Mouse (Mus musculus): ENCODE measurements around the gene Bin2. TPM values are rescaled to one million over a fixed set of nuclear protein-coding genes. Genes with fewer than 3 reads are reported as not detected.

The Bin2 gene
- polyA plus RNA-seq, 1 experiment from 2014 or later = 3.2 TPM

DNA sequence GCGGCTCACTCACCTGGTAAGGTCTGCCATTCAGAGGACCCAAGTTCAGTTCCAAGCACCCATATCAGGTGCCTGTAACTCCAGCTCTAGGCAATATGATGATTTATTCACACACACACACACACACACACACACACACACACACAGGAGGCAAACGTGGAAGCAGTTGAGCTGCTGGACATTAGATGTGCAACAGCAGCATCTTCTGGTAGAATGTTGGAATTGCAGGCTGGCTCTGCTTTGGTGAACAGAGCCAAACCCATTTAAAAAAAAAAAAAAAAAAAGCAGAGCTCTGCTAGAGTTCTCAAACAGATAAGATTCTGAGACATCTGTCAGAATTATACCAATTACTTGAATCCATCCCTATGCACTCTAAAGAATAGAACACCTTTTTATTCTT lies 13.7 kb upstream of the Bin2 start:
- Histone ChIP-seq H3K9me3 (no peaks in the 10 kb centered on the region), H3K27ac (replicated peaks) (no peak overlapping the region), H3K4me2 (no peak overlapping the region), H3K9ac (no peak overlapping the region), H3K4me1 (peaks cover 21% of the 10 kb centered on the region), H3K4me3 (no peak overlapping the region), H3K36me3 (no peaks in the 10 kb centered on the region), H3K27me3 (replicated peaks) (peaks cover 15% of the 10 kb centered on the region)
- 40% methylated on average over 2 of the region's 2 CpGs for WGBS
- ATAC-seq (ENCODE audit: extremely low read depth, insufficient number of reproducible peaks, low FRiP score, low TSS enrichment) = no peak

DNA sequence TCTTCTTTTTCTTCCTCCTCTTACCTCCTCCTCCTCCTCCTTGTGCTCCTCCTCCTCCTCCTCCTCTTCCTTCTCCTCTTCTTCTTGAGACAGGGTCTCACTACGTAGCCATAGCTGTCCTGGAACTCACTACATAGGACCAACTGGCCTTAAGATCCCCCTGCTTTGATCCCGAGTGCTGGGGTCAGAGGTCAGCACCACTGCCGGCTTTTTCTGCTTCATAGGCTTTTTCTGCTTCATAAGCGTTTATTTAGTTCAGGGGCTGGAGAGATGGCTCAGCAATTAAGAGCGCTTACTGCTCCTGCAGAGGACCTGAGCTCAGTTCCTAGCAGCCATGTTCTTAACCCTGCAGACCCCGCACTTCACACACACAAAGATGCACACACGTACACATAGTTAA lies 12.4 kb upstream of the Bin2 start:
- H3K4me3 ChIP-seq = no peak overlapping the region
- H3K9me3 ChIP-seq = no peaks in the 10 kb centered on the region
- H3K4me2 ChIP-seq = no peak overlapping the region
- no peak overlapping the region for H3K27ac ChIP-seq (replicated peaks)
- no peaks in the 10 kb centered on the region for H3K36me3 ChIP-seq
- 58% methylated on average over 7 of the region's 7 CpGs for WGBS
- peaks cover 12% of the 10 kb centered on the region; the same call in 1 of the 2 replicates for H3K4me1 ChIP-seq
- peaks cover 15% of the 10 kb centered on the region for H3K27me3 ChIP-seq (replicated peaks)
- no peak for ATAC-seq (ENCODE audit: extremely low read depth, insufficient number of reproducible peaks, low FRiP score, low TSS enrichment)
- no peak overlapping the region for H3K9ac ChIP-seq

DNA sequence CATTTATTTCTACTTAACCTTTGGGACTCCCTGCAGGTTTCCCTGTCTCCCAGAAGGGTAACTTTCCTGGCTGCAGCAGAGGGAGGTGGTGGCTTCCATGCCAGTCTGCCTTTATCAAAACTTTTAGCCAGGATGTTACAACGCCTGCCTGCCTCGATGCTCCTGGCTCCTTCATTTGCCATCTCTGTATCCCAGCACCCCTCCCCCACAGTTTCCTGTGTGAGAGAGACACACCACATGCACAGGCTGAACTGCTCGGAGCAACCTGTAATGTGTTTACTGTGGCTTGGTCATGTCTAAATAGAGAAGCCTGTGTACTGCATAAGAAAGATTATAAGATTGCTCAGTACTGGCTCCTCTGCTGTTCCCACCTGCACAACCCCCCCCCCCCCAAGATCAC lies 11.0 kb upstream of the Bin2 start:
- Histone ChIP-seq H3K9ac (no peak overlapping the region), H3K4me2 (no peak overlapping the region), H3K27ac (replicated peaks) (no peak overlapping the region), H3K9me3 (no peaks in the 10 kb centered on the region), H3K27me3 (replicated peaks) (peaks cover 10% of the 10 kb centered on the region), H3K4me3 (no peak overlapping the region), H3K36me3 (no peaks in the 10 kb centered on the region), H3K4me1 (peaks cover 10% of the 10 kb centered on the region; the same call in 1 of the 2 replicates)
- WGBS = 41% methylated on average over 3 of the region's 3 CpGs
- ATAC-seq (ENCODE audit: extremely low read depth, insufficient number of reproducible peaks, low FRiP score, low TSS enrichment) = no peak

DNA sequence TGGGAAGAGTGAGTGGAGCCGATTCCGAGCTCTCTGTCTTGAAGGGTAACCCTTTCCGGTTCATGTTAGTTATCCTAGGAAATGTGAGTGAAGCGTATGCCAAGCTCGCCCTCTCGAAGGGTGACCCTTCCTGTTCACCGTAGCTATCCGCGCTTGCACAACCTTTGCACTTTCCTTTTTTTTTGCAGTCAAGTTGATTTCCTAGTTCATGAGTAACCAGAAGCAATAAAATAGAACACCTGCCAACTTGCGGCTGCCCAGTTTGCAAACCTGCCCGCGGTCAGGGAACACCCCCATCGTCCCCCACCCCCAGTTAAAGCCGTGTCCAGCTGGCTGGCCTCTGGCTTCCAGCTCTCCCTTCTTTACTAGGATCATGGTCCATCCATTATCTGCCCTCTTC lies 9.7 kb upstream of the Bin2 start:
- Histone ChIP-seq H3K27me3 (replicated peaks) (no peaks in the 10 kb centered on the region), H3K27ac (replicated peaks) (no peak overlapping the region), H3K36me3 (no peaks in the 10 kb centered on the region), H3K4me1 (peaks cover 12% of the 10 kb centered on the region), H3K4me2 (no peak overlapping the region), H3K9me3 (no peaks in the 10 kb centered on the region), H3K9ac (no peak overlapping the region), H3K4me3 (no peak overlapping the region)
- 84% methylated on average over 14 of the region's 14 CpGs for WGBS
- no peak for ATAC-seq (ENCODE audit: extremely low read depth, insufficient number of reproducible peaks, low FRiP score, low TSS enrichment)

DNA sequence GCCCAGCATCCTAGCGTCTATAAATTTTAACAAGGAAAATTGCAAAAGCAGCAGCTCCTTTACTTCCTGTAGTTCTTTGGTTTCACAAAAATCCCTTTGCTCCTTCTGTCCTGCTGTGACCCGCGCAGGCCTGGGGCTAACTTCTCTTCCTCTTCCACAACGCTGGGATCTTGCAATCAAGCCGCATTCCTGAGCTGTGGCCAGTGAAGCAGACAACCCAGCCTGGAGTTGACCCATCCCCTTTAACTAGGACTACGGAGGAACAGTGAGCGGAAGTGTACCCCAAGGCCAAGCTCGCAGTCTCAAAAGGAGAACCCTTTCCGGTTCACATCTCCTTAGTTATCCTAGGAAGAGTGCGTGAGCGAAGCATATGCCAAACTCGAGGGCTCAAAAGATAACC lies 9.2 kb upstream of the Bin2 start:
- Histone ChIP-seq H3K9ac (no peak overlapping the region), H3K36me3 (no peaks in the 10 kb centered on the region), H3K27ac (replicated peaks) (no peak overlapping the region), H3K4me2 (no peak overlapping the region), H3K27me3 (replicated peaks) (no peaks in the 10 kb centered on the region), H3K4me3 (no peak overlapping the region), H3K9me3 (no peaks in the 10 kb centered on the region), H3K4me1 (peaks cover 17% of the 10 kb centered on the region)
- 77% methylated on average over 12 of the region's 12 CpGs for WGBS
- no peak for ATAC-seq (ENCODE audit: extremely low read depth, insufficient number of reproducible peaks, low FRiP score, low TSS enrichment)

DNA sequence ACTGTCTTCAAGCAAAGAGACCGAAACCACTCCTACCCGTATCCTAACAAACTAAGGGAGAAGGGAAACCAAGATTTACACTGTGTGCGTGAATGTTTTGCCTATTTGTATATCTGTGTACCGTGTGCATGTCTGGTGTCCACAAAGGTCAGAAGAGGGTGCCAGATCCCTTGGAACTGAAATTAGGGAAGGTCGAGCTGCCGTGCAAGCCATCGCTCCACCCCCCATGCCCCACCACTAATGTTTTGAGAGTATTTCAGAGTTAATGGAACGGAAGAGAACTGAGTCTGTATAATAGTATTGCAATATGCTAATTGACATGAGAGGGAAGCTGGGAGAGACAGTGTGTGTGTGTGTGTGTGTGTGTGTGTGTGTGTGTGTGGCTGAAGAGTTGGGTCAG lies 8.3 kb upstream of the Bin2 start:
- no peaks in the 10 kb centered on the region for H3K27me3 ChIP-seq (replicated peaks)
- WGBS = 87% methylated on average over 8 of the region's 8 CpGs
- ATAC-seq (ENCODE audit: extremely low read depth, insufficient number of reproducible peaks, low FRiP score, low TSS enrichment) = no peak
- H3K4me3 ChIP-seq = no peak overlapping the region
- no peak overlapping the region for H3K4me2 ChIP-seq
- H3K36me3 ChIP-seq = no peaks in the 10 kb centered on the region
- no peak overlapping the region for H3K27ac ChIP-seq (replicated peaks)
- H3K9ac ChIP-seq = no peak overlapping the region
- no peaks in the 10 kb centered on the region for H3K9me3 ChIP-seq
- H3K4me1 ChIP-seq = peaks cover 22% of the 10 kb centered on the region

DNA sequence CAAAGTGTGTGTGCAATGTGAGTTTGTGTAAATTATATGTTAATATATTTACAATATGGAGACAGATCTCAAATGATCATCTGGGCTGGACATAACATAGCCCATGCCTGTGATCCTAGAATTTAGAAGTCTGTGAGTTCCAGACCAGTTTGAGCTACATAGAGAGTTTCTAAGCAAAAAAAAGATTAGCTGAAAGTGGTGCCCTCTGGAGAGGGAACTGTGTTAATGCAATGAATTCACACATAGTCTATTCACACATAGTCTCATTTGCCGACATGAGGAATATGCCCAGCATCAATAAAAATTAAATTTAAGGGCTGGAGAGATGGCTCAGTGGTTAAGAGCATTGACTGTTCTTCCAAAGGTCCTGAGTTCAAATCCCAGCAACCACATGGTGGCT lies 7.2 kb upstream of the Bin2 start:
- no peak overlapping the region for H3K27ac ChIP-seq (replicated peaks)
- no peaks in the 10 kb centered on the region for H3K36me3 ChIP-seq
- 64% methylated on average over 1 of the region's 1 CpGs for WGBS
- no peak for ATAC-seq (ENCODE audit: extremely low read depth, insufficient number of reproducible peaks, low FRiP score, low TSS enrichment)
- no peaks in the 10 kb centered on the region for H3K27me3 ChIP-seq (replicated peaks)
- peaks cover 22% of the 10 kb centered on the region for H3K4me1 ChIP-seq
- no peaks in the 10 kb centered on the region for H3K9me3 ChIP-seq
- H3K4me3 ChIP-seq = no peak overlapping the region
- no peak overlapping the region for H3K4me2 ChIP-seq
- no peak overlapping the region for H3K9ac ChIP-seq

DNA sequence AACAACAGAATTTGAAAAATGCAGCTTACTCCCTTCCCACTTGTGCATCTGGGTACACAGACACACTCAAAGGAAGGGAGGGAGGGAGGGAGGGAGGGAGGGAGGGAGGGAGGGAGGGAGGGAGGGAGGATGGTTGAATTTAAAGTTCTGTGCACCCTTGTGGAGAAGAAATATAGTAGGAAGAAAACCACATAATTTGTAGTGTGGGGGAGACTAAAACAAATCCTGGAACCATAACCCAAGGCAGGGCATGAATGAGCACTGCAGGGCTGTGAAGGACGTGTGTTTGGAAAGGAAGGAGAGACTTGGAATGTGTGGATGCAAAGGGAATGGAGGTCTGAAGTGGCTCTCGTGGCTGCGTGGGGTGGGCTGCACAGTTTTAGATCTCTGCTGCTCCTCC lies 6.1 kb upstream of the Bin2 start:
- WGBS = 45% methylated on average over 3 of the region's 3 CpGs

DNA sequence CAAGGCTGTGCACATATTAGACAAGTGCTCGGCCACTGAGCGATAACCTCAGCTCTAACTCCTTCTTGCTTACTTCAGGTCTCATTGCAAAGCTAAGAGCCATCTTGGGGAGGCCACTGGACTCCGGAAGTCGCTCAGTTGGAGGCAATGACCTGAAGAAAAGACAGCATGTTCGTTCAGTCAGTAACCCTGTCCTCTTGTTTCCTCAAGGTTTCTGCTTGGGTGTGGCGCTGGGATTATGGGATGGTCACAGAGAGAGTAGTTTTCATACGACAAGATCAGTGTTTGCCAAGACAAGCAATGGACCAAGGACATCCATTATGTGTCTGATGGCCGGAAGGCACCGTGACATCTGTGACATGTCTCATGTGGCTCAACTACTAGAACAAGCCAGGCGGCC lies 5.2 kb upstream of the Bin2 start:
- Histone ChIP-seq H3K4me2 (no peak overlapping the region), H3K27ac (replicated peaks) (peak overlapping the region; percentile 55), H3K4me3 (no peak overlapping the region), H3K4me1 (peaks cover 22% of the 10 kb centered on the region), H3K9me3 (no peaks in the 10 kb centered on the region), H3K36me3 (no peaks in the 10 kb centered on the region), H3K27me3 (replicated peaks) (no peaks in the 10 kb centered on the region), H3K9ac (no peak overlapping the region)
- WGBS = 87% methylated on average over 10 of the region's 10 CpGs
- ATAC-seq (ENCODE audit: extremely low read depth, insufficient number of reproducible peaks, low FRiP score, low TSS enrichment) = no peak

More for the DNA sequence above, 6.1 kb upstream of the Bin2 start:
- no peaks in the 10 kb centered on the region for H3K27me3 ChIP-seq (replicated peaks)
- no peak overlapping the region for H3K9ac ChIP-seq
- H3K4me1 ChIP-seq = peaks cover 22% of the 10 kb centered on the region
- H3K4me3 ChIP-seq = no peak overlapping the region
- H3K4me2 ChIP-seq = no peak overlapping the region
- no peak for ATAC-seq (ENCODE audit: extremely low read depth, insufficient number of reproducible peaks, low FRiP score, low TSS enrichment)
- no peaks in the 10 kb centered on the region for H3K36me3 ChIP-seq
- H3K9me3 ChIP-seq = no peaks in the 10 kb centered on the region
- H3K27ac ChIP-seq (replicated peaks) = no peak overlapping the region

DNA sequence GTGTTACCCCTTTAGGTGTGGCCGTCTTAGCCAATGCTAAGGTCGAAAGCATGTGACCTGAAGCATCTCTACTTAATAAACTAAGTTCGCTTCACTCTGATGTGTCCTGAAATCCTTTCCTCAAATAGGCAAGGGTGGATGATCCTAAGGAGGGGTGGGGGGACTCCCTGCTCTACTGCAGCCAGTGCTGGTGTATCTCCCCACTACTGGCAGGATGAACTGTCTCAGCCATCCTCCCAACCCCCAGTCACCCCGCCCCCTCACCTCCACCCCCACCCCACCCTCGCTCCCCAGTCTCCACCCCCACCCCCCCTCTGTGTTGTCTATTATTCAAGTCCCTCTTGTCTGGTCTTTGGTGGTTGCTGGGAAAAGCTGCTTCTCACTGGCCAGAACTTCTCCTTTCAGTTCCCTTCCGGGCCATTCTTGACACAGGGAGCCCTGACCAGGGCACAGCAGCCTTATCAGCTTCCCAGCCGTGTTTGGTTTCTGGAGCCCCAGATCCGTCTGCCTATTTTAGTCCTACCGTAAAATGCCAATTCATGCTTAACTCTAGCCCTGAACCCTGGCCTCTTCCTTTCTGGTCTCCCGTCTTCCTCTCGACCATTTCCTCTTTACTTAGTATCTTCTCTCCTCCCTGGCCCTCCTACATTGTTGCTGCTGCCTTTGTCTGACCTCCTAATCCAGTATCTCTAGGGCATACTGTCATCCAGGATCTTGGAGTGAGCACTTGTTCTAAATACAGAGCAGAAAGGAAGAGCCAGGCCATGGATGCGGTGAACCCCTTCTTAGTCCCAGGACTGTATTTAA lies 4.4 kb upstream of the Bin2 start:
- Histone ChIP-seq H3K4me2 (peak overlapping the region; percentile 27), H3K36me3 (no peaks in the 10 kb centered on the region), H3K9me3 (no peaks in the 10 kb centered on the region), H3K9ac (peak overlapping the region; percentile 29; the same call in 1 of the 2 replicates), H3K4me1 (peaks cover 22% of the 10 kb centered on the region), H3K27me3 (replicated peaks) (no peaks in the 10 kb centered on the region), H3K27ac (replicated peaks) (peak overlapping the region; percentile 55), H3K4me3 (no peak overlapping the region)
- no peak for ATAC-seq (ENCODE audit: extremely low read depth, insufficient number of reproducible peaks, low FRiP score, low TSS enrichment)
- 19% methylated on average over 12 of the region's 12 CpGs for WGBS

DNA sequence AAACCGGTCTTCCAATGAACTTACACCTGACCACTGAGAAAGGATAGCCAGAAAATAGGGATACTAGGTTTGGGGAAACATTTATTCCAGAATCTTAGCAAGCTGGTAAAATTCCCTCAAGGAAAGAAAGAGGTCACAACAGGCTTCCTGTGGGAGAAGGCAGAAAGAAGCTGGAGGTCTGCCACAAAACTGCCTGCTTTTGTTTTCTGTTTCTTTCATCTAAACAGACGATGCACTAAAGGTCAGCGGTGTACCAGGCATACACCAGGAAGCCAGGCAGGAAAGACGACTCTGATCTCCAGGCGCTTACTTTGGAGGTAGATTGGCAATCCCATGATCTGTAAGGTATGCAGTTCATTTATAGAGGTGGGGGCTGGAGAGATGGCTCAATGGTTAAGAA lies 1.5 kb upstream of the Bin2 start:
- H3K9me3 ChIP-seq = no peaks in the 10 kb centered on the region
- no peaks in the 10 kb centered on the region for H3K36me3 ChIP-seq
- H3K4me2 ChIP-seq = no peak overlapping the region
- no peak for ATAC-seq (ENCODE audit: extremely low read depth, insufficient number of reproducible peaks, low FRiP score, low TSS enrichment)
- H3K4me1 ChIP-seq = peaks cover 44% of the 10 kb centered on the region
- H3K27ac ChIP-seq (replicated peaks) = no peak overlapping the region
- WGBS = 72% methylated on average over 5 of the region's 5 CpGs
- H3K9ac ChIP-seq = no peak overlapping the region
- H3K4me3 ChIP-seq = no peak overlapping the region
- H3K27me3 ChIP-seq (replicated peaks) = no peaks in the 10 kb centered on the region

DNA sequence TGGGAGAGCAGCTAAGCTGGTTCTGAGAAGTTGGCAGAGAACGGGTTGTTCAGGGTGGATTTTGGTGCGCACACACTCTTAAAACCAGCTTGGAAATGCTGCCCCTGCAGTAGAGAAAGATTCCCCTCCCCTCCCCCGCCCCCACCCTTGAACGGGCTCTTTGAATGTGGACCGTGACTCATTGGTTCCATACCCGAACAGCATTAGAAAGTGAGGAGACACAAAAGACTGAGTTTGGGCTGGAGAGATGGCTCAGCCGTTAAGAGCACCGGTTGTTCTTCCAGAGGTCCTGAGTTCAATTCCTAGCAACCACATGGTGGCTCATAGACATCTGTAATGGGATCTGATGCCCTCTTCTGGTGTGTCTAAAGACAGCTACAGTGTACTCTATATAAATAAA lies 651 bp upstream of the Bin2 start:
- ATAC-seq (ENCODE audit: extremely low read depth, insufficient number of reproducible peaks, low FRiP score, low TSS enrichment) = no peak
- WGBS = 71% methylated on average over 8 of the region's 8 CpGs
- H3K4me2 ChIP-seq = no peak overlapping the region

More for the DNA sequence above, 651 bp upstream of the Bin2 start:
- Histone ChIP-seq H3K9me3 (no peaks in the 10 kb centered on the region), H3K27ac (replicated peaks) (no peak overlapping the region), H3K27me3 (replicated peaks) (no peaks in the 10 kb centered on the region), H3K9ac (no peak overlapping the region), H3K36me3 (no peaks in the 10 kb centered on the region), H3K4me1 (peaks cover 47% of the 10 kb centered on the region), H3K4me3 (no peak overlapping the region)

All from heart, embryonic 13.5 days (tissue).